Mouse (Mus musculus) c-Kit-positive CD71-negative TER-119-negative erythroid progenitor cells, embryonic 14.5 days (primary cell): ENCODE results near the gene Hoxd8.

Experiments used
- DNase-seq: peaks from one replicate; pipeline ENCODE4 v3.0.0-alpha.2; 2013; ENCODE audit warnings: low read depth

Gene Hoxd8

GRCm38 (mm10) chr2:74704393-74704998, at the start of gene Hoxd8:
Gene Hoxd8 (plus strand): TSS chr2:74704615.
- no peak for DNase-seq

- DNase-seq: no peak
Measured at GRCm38 (mm10) chr2:74654743-74655419, 49.5 kb upstream of the Hoxd8 start.

DNA sequence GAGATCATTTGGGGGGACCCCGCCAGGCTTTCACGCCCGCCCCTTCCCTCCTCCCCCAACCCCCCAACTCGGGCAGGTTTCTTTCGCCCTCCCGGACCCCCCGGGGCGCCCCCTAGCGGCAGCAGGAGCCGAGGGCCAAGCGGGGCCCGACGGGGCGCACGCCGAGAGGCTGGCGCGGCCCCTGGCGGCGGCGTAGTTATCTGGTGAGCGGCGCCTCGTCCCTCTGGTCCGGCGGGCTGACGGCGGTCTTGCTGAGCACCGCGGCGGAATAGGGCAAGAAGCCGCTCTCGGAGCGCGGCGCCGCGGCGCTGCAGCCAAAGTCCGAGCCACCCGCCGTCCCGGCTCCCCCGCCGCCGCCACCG, 49.0 kb upstream of the Hoxd8 start:
- no peak for DNase-seq

GRCm38 (mm10) chr2:74655821-74656631, 48.4 kb upstream of the Hoxd8 start:
- DNase-seq: no peak

DNA sequence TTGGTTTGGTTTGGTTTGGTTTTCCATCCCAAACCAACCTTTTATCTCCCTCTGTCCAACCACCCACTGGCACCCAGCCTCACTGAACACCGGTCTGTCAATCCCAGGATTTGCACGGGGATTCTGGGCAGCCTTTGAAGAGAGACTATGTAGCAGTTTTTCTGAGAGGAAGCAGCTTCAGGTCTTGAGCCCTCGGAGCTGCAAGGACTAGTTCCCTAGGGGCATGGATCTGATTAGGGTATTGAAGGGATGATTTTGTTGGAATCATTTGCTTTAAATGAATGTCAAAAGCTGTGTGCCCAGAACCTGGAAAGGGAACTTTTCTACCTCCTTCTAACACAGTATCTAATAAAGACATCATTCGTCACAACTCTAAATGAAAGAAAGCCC, 47.8 kb upstream of the Hoxd8 start:
- no peak for DNase-seq

GRCm38 (mm10) chr2:74657251-74658023, 47.0 kb upstream of the Hoxd8 start:
- DNase-seq: no peak

DNA sequence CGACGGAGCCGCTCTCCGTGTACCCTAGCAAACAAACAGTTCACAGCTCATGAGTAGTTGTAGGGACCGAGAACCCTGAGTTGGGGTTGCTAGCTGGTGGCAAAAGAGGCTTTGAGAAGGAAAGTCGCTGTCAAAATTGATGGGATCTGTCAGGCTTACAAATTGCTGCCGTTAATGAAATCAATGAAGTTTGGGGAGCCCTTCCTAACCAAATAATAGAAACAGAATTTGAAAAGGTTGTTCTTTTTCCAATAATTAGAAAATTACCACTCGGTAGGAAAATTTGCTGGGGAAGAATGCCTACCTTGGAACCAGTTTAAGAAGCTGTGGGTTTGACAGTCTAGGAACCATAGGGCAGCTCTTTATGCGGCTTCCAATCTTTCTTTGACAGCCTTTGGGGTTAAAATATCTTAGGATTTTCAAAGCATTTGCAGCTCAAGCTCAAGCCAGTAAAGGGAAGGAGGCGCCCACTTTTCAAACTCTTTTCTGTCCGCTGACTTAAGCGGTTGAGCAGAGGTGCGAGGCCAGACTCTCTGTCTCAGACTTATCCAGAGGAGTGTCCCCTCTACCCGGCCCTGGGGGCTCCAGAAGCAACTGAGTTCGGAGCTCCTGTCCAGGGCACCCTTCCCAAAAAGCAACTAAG, 46.3 kb upstream of the Hoxd8 start:
- no peak for DNase-seq

GRCm38 (mm10) chr2:74658667-74659371, 45.6 kb upstream of the Hoxd8 start:
- no peak for DNase-seq

- DNase-seq: no peak
Measured at GRCm38 (mm10) chr2:74659507-74660005, 44.9 kb upstream of the Hoxd8 start, which contains the start of gene Evx2. Gene Evx2 (minus strand): TSS chr2:74659557.

GRCm38 (mm10) chr2:74660421-74661375, 43.7 kb upstream of the Hoxd8 start:
- DNase-seq: no peak

- no peak for DNase-seq
Measured at GRCm38 (mm10) chr2:74661685-74662084, 42.7 kb upstream of the Hoxd8 start.

DNA sequence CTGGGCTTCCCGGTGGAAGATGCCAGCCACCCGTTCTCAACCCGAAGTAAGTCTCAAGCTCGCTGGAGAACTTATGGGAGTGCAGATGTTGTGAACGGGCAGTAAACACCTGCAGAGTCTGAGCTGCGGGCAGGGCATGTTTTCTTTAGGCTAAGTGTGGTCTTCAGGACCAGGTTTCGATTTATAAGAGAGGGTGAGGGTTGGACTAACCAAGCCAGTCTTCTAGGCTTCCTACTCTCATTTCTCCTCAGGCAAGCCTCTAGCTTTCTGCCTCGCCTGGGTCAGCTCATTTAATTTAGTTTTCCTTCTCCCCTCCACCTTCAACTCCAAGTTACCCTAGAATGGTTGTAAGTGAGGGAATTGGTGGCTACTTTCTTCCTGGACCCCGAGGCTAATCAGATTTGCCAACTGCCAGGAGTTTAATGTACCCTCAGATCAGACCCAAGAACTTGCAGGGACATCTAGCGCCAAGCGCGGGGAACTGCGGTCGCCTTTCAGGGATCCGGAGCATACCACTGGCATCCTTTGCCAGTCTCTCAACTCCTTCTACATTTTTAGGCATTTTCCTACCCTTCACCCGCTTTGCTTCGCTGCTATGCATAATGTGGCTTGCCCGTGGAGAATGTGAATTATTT, 41.0 kb upstream of the Hoxd8 start:
- no peak for DNase-seq

- DNase-seq: no peak
Measured at GRCm38 (mm10) chr2:74666411-74666810, 38.0 kb upstream of the Hoxd8 start.

DNA sequence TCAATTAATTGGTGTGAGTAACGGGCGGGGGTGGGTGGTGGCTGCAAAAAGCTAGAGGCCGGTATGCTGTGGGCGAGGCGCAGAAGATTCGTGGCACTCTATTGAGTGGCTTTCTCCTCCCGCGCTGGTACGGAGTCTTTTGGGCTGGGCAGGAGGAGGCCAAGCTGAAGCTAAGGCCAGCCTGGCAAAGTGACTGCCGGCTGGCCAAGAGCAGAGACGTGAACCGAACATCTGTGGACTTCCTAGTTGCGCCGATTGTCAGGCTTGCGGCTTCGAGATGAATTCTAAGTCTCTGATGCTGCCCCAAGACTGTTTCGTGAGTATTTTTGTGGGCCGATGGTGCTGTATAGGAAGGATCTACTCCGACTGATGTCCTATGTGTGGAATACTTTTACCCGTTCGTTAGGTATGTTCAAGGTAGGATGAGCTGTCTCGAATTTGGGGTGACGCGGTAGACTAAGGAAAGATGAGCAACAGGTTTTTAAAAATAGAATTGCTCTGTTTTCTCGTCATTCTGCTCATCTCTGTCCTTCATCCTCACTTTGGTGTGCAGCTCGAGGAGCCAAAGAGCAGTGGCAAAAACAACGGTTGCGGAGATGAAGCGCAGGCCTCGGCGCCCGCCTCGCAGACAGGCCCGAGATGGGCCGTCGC, 37.1 kb upstream of the Hoxd8 start:
- DNase-seq: no peak

DNA sequence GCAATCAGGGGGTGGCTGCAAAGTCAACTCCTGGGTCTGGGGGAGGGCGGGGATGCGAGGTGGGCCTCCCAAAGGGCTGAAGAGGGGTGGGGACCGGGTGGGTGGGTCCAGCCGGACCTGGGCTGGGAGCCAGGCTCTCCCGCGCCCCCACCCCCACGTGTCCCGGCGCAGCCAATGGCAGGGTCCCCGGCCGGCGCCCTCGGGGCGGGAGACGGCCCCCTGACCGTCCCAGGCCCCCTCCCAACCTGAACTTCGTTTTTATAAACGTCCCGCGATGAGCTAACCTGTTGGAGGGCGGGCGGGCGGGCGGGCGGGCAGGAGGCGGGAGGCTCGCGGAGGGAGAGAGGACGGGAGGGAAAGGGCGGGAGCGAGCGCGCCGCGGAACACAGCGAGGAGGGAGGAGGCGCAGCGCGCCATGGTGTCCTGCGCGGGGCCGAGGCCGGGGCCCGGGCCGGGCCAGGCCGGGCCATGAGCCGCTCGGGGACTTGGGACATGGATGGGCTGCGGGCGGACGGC, 36.5 kb upstream of the Hoxd8 start, which contains the start of gene Hoxd13:
Gene Hoxd13, plus strand, starts transcription at position 469 of the 516 bp plus-strand sequence.
- no peak for DNase-seq

- no peak for DNase-seq
Measured at GRCm38 (mm10) chr2:74668370-74669229, 35.8 kb upstream of the Hoxd8 start.

GRCm38 (mm10) chr2:74669230-74669578, 35.2 kb upstream of the Hoxd8 start:
- DNase-seq: no peak
